Mouse (Mus musculus) CH12.LX (cell line): ENCODE data around the gene Arid5b. TPM values are rescaled to one million over a fixed set of nuclear protein-coding genes. Genes with fewer than 3 reads are reported as not detected.

ENCODE experiments used
- DNase-seq: peaks from one replicate; pipeline ENCODE4 v3.0.0-alpha.2; 2013; ENCODE audit errors: extremely low read depth
- H3K27ac ChIP-seq: 2 replicates; pipeline ENCODE4 v1.5.1; 2012; ENCODE audit warnings: low read depth, mild to moderate bottlenecking, control low read depth, moderate library complexity; ENCODE audit not compliant: insufficient read depth
- H3K27me3 ChIP-seq: replicated peaks from 2 replicates; pipeline ENCODE3; 2012; ENCODE audit warnings: inconsistent platforms
- H3K36me3 ChIP-seq, 2 experiments: replicated peaks in 1 of 2; 2 replicates each; pipeline versions ENCODE3 to v1.6.1; 2012; ENCODE audit warnings: inconsistent platforms in 1 of 2, low read length in 1 of 2, mild to moderate bottlenecking in 1 of 2, mixed read lengths in 1 of 2, moderate library complexity in 1 of 2; ENCODE audit not compliant: control insufficient read depth in 1 of 2, insufficient read depth in 1 of 2
- H3K4me1 ChIP-seq, 2 experiments: 2 replicates each; pipeline ENCODE4 v1.6.1; 2012; ENCODE audit warnings: inconsistent platforms in 1 of 2, moderate library complexity in 1 of 2; ENCODE audit not compliant: insufficient read depth in 2 of 2, control insufficient read depth in 1 of 2
- H3K4me2 ChIP-seq: 2 replicates; pipeline ENCODE4 v1.6.1; 2012; ENCODE audit warnings: low read depth, mild to moderate bottlenecking, control low read depth; ENCODE audit not compliant: poor library complexity, insufficient read depth, severe bottlenecking
- H3K4me3 ChIP-seq, 3 experiments: fragments of 150-350 bp in 1 of 3; sonication (generic) in 1 of 3; replicated peaks in 1 of 3; 2 replicates each; pipeline versions ENCODE3 to v1.5.1; 2011 to 2012; ENCODE audit warnings: low read depth in 2 of 3, low read length in 2 of 3, mild to moderate bottlenecking in 2 of 3, moderate library complexity in 2 of 3, control low read depth in 1 of 3, improper control_type of control experiment in 1 of 3, inconsistent platforms in 1 of 3, mixed read lengths in 1 of 3; ENCODE audit not compliant: poor library complexity in 1 of 3
- H3K79me2 ChIP-seq: replicated peaks from 2 replicates; pipeline ENCODE4 v1.6.1; 2012; ENCODE audit warnings: mild to moderate bottlenecking, moderate library complexity; ENCODE audit not compliant: control insufficient read depth, poor library complexity, insufficient read depth, severe bottlenecking; ENCODE audit errors: extremely low read depth
- H3K9ac ChIP-seq: 2 replicates; pipeline ENCODE4 v1.6.1; 2012; ENCODE audit warnings: low read depth, mild to moderate bottlenecking, control low read depth, moderate library complexity; ENCODE audit not compliant: insufficient read depth
- H3K9me3 ChIP-seq: replicated peaks from 2 replicates; pipeline ENCODE3; 2012; ENCODE audit warnings: low read length, inconsistent platforms, mixed read lengths
- CTCF ChIP-seq, 2 experiments: IDR thresholded peaks in 1 of 2; conservative IDR thresholded peaks in 1 of 2; 2 replicates each; pipeline ENCODE4 v1.5.1; 2011 to 2012; ENCODE audit warnings: low read depth in 2 of 2, low read length in 2 of 2, improper control_type of control experiment in 1 of 2, inconsistent platforms in 1 of 2, mild to moderate bottlenecking in 1 of 2, moderate library complexity in 1 of 2
- ETS1 ChIP-seq: conservative IDR thresholded peaks from 2 replicates; pipeline ENCODE4 v1.6.1; 2012; ENCODE audit warnings: low read depth, mild to moderate bottlenecking, inconsistent platforms, low read length, improper control_type of control experiment, moderate library complexity
- GABPA ChIP-seq: IDR thresholded peaks from 2 replicates; pipeline ENCODE4 v1.6.1; 2012; ENCODE audit warnings: low read depth, low read length, improper control_type of control experiment, inconsistent platforms; ENCODE audit not compliant: insufficient replicate concordance
- HCFC1 ChIP-seq: IDR thresholded peaks from 2 replicates; pipeline ENCODE4 v1.6.1; 2012; ENCODE audit warnings: low read depth, mild to moderate bottlenecking, inconsistent platforms, low read length, improper control_type of control experiment
- IRF4 ChIP-seq: IDR thresholded peaks from 2 replicates; pipeline ENCODE4 v1.6.1; 2014; ENCODE audit warnings: low read depth, mild to moderate bottlenecking, inconsistent platforms, low read length, improper control_type of control experiment
- MAX ChIP-seq: IDR thresholded peaks from 2 replicates; pipeline ENCODE4 v1.6.1; 2011; ENCODE audit warnings: low read length, improper control_type of control experiment
- MAZ ChIP-seq: IDR thresholded peaks from 2 replicates; pipeline ENCODE4 v1.6.1; 2012; ENCODE audit warnings: low read depth, mild to moderate bottlenecking, inconsistent platforms, low read length, improper control_type of control experiment, moderate library complexity
- MEF2A ChIP-seq: IDR thresholded peaks from 2 replicates; pipeline ENCODE4 v1.6.1; 2014; ENCODE audit warnings: low read depth, mild to moderate bottlenecking, inconsistent platforms, low read length, improper control_type of control experiment, borderline replicate concordance
- MXI1 ChIP-seq: IDR thresholded peaks from 2 replicates; pipeline ENCODE4 v1.6.1; 2011; ENCODE audit warnings: mild to moderate bottlenecking, low read depth, low read length, improper control_type of control experiment
- MYC ChIP-seq: IDR thresholded peaks from 2 replicates; pipeline ENCODE4 v1.6.1; 2011; ENCODE audit warnings: low read depth, mild to moderate bottlenecking, improper control_type of control experiment, low read length
- NRF1 ChIP-seq: IDR thresholded peaks from 2 replicates; pipeline ENCODE4 v1.6.1; 2014; ENCODE audit warnings: low read depth, mild to moderate bottlenecking, inconsistent platforms, low read length, improper control_type of control experiment, moderate library complexity
- PAX5 ChIP-seq: IDR thresholded peaks from 2 replicates; pipeline ENCODE4 v1.6.1; 2012; ENCODE audit warnings: low read length, inconsistent platforms, mixed read lengths
- POLR2A ChIP-seq: IDR thresholded peaks from 2 replicates; pipeline ENCODE4 v1.6.1; 2011; ENCODE audit warnings: low read depth, mild to moderate bottlenecking, improper control_type of control experiment, low read length
- POLR2AphosphoS2 ChIP-seq: IDR thresholded peaks from 2 replicates; pipeline ENCODE4 v1.6.1; 2011; ENCODE audit warnings: low read depth, low read length, improper control_type of control experiment
- RAD21 ChIP-seq: IDR thresholded peaks from 2 replicates; pipeline ENCODE4 v1.6.1; 2011; ENCODE audit warnings: low read depth, mild to moderate bottlenecking, low read length, improper control_type of control experiment, moderate library complexity
- RCOR1 ChIP-seq: conservative IDR thresholded peaks from 2 replicates; pipeline ENCODE4 v1.6.1; 2012; ENCODE audit warnings: low read depth, mild to moderate bottlenecking, inconsistent platforms, low read length, improper control_type of control experiment
- SIN3A ChIP-seq: IDR thresholded peaks from 2 replicates; pipeline ENCODE4 v1.6.1; 2012; ENCODE audit warnings: low read length, improper control_type of control experiment, inconsistent platforms
- SMC3 ChIP-seq: IDR thresholded peaks from 2 replicates; pipeline ENCODE4 v1.6.1; 2011; ENCODE audit warnings: low read depth, low read length, improper control_type of control experiment
- TBP ChIP-seq: conservative IDR thresholded peaks from 2 replicates; pipeline ENCODE4 v1.6.1; 2011; ENCODE audit warnings: low read depth, low read length, improper control_type of control experiment
- TCF12 ChIP-seq: IDR thresholded peaks from 2 replicates; pipeline ENCODE4 v1.6.1; 2014; ENCODE audit warnings: low read depth, mild to moderate bottlenecking, inconsistent platforms, low read length, improper control_type of control experiment
- UBTF ChIP-seq: IDR thresholded peaks from 2 replicates; pipeline ENCODE4 v1.6.1; 2012; ENCODE audit warnings: low read depth, mild to moderate bottlenecking, inconsistent platforms, low read length, improper control_type of control experiment, moderate library complexity
- USF1 ChIP-seq: IDR thresholded peaks from 2 replicates; pipeline ENCODE4 v1.6.1; 2014; ENCODE audit warnings: low read depth, mild to moderate bottlenecking, inconsistent platforms, low read length, improper control_type of control experiment
- USF2 ChIP-seq: conservative IDR thresholded peaks from 2 replicates; pipeline ENCODE4 v1.6.1; 2011; ENCODE audit warnings: low read depth, low read length, improper control_type of control experiment
- ZKSCAN1 ChIP-seq: IDR thresholded peaks from 2 replicates; pipeline ENCODE4 v1.6.1; 2012; ENCODE audit warnings: low read depth, inconsistent platforms, low read length, improper control_type of control experiment, borderline replicate concordance
- ZMIZ1 ChIP-seq: IDR thresholded peaks from 2 replicates; pipeline ENCODE4 v1.6.1; 2012; ENCODE audit warnings: low read depth, mild to moderate bottlenecking, inconsistent platforms, low read length, improper control_type of control experiment
- ZNF384 ChIP-seq: IDR thresholded peaks from 2 replicates; pipeline ENCODE4 v1.6.1; 2012; ENCODE audit warnings: low read depth, low read length, improper control_type of control experiment, inconsistent platforms
- dilution Hi-C: fragments of 300-500 bp; cut with MboI; formaldehyde crosslinking; loops from 2 replicates; pipeline ENCODE4 v1.14.3; 2020; ENCODE audit warnings: low sequenced_read_pairs; ENCODE audit not compliant: extremely low pct_unique_long_range_greater_than_20kb, extremely low pct_ligation_motif_present
- in situ Hi-C: fragments of 300-500 bp; cut with MboI; formaldehyde crosslinking; loops from 3 replicates; pipeline ENCODE4 v1.14.3; 2019; ENCODE audit warnings: low sequenced_read_pairs, low pct_ligation_motif_present, low pct_unique_long_range_greater_than_20kb, mixed read lengths
- polyA plus RNA-seq: library from polyadenylated mRNA; unstranded; fragments of >175 nt; gene quantifications from 2 replicates; pipeline ENCODE4 v1.2.1, GENCODE M21; 2012; ENCODE audit warnings: low read depth; ENCODE audit not compliant: insufficient read length
- total RNA-seq, 2 experiments: library from RNA; depleted of rRNA; stranded (reverse); fragments of 300-350 nt in 1 of 2; fragments of >200 nt in 1 of 2; gene quantifications; 2 replicates each; pipeline ENCODE4 v1.2.3; 2012 to 2014

Gene Arid5b
- total and polyA plus RNA-seq, 3 experiments: 1.1 to 2.6 (median 1.8) TPM

DNA sequence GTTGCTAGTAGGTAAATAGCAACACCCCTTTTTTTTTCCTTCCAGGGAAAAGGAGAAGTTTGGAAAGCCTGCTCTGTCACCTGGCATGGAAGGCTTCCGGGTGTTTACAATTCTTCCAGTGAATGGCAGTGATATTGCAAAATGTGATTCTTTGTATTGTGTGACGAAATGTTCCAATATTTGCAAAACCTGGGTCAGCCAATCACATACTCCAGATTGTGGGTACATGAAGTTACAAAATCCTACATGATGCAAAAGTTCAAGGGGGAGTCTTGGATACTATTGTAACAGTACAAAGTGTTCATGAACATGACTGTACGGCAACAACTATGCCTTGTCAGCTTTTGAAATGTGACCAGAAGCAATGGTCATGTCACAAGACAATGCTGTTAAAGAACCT is 220.7 kb downstream of the Arid5b start:
- no peak overlapping the region for H3K27ac ChIP-seq
- no peak overlapping the region for H3K9ac ChIP-seq
- no peak for TF ChIP-seq SMC3
- no peak for TF ChIP-seq ETS1
- TF ChIP-seq RCOR1: no peak
- TF ChIP-seq TCF12: no peak
- TF ChIP-seq PAX5: no peak
- TF ChIP-seq ZKSCAN1: no peak
- no peak for TF ChIP-seq HCFC1
- TF ChIP-seq NRF1: no peak
- TF ChIP-seq MYC: no peak
- no peak for TF ChIP-seq USF1
- no peak for TF ChIP-seq RAD21
- TF ChIP-seq CTCF (conservative IDR thresholded peaks at IDR 0.05 in 1 of 2, IDR thresholded peaks at IDR 0.05 in 1 of 2; ENCODE audit: low read depth in 2 of 2, low read length in 2 of 2): no peak
- TF ChIP-seq MEF2A: no peak
- no peak for TF ChIP-seq UBTF
- no peak for TF ChIP-seq MXI1
- no peak for TF ChIP-seq ZNF384
- no peak for TF ChIP-seq USF2
- dilution Hi-C loops (no loop called here), in situ Hi-C loops (no loop called here)
- no peak overlapping the region for H3K4me2 ChIP-seq
- no peak for DNase-seq
- no peaks in the 10 kb centered on the region for H3K79me2 ChIP-seq
- no peak overlapping the region for H3K4me3 ChIP-seq
- no peaks in the 10 kb centered on the region for H3K9me3 ChIP-seq
- no peaks in the 10 kb centered on the region for H3K27me3 ChIP-seq
- H3K4me1 ChIP-seq: no peaks in the 10 kb centered on the region
- no peaks in the 10 kb centered on the region for H3K36me3 ChIP-seq

DNA sequence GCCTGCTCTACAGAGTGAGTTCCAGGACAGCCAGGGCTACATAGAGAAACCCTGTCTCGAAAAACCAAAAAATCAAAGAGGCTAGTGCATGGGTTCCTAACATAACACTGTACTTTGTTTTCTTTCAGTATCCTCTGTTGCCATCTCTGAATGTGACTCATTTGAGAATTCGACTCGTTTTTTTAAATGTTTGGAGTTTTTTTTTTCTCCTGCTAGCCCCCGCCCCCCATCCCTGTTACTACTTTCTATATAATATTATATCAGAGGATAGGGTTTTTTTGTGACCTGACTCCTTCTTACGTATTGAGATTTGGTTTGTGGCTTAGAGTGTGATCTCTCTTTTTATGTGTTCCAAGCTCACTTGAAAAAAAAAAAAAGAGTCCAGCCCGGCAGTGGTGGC is 223.8 kb downstream of the Arid5b start:
- in situ Hi-C loops (no loop called here), dilution Hi-C loops (no loop called here)
- no peaks in the 10 kb centered on the region for H3K27me3 ChIP-seq
- no peaks in the 10 kb centered on the region for H3K4me1 ChIP-seq
- TF ChIP-seq MXI1 (no peak), SIN3A (no peak), MAX (no peak), MYC (no peak), TBP (no peak), ZNF384 (no peak), IRF4 (no peak), MAZ (no peak), POLR2AphosphoS2 (no peak), GABPA (no peak), POLR2A (no peak), PAX5 (no peak), ZMIZ1 (no peak), NRF1 (no peak)
- no peaks in the 10 kb centered on the region for H3K9me3 ChIP-seq
- H3K9ac ChIP-seq: no peak overlapping the region
- no peak overlapping the region for H3K27ac ChIP-seq
- no peaks in the 10 kb centered on the region for H3K79me2 ChIP-seq
- no peaks in the 10 kb centered on the region for H3K36me3 ChIP-seq
- H3K4me3 ChIP-seq: no peak overlapping the region
- H3K4me2 ChIP-seq: no peak overlapping the region
- DNase-seq: no peak
